Mouse (Mus musculus): ENCODE measurements at regions not wholly inside any gene's neighbourhood (a gene's known extent, or its start where the extent isn't known, plus 50 kb on each side); places are given as distances from the start of the nearest gene placed in this dataset.

DNA sequence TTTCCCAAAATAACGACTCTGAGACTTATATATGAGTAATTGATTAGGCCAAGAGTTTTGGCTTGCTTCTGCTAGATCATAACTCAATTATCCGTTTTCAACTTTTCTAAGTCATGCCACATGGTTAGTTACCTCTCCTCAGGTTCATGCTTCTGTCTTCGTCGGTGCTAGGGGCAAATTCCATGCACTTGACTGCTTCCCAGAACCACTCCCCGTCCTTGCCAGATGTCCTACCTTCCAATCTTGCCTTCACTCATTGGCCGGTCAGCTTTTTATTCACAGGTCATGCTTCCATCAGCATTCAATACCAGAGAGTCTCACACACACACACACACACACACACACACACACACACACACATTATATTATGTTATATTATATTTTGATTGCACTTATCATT is 66.4 kb upstream of the Arhgap32 start:
- H3K9me3 ChIP-seq (ENCODE audit: control insufficient read depth, low read length): no peaks in the 10 kb centered on the region
- H3K27me3 ChIP-seq (ENCODE audit: control insufficient read depth, insufficient read depth, low read length): no peaks in the 10 kb centered on the region
- no peak overlapping the region for H3K27ac ChIP-seq (replicated peaks)
- H3K4me2 ChIP-seq (replicated peaks; ENCODE audit: low read depth): no peak overlapping the region
- no peaks in the 10 kb centered on the region for H3K36me3 ChIP-seq (ENCODE audit: control insufficient read depth, insufficient read depth, low read length)
- no peak overlapping the region for H3K4me3 ChIP-seq (ENCODE audit: low read depth, low read length)
- 0 out of 2 replicates have a peak, but pooled peaks cover 3% of the 10 kb centered on the region for H3K4me1 ChIP-seq (replicated peaks; ENCODE audit: control insufficient read depth, insufficient read depth)
- DNase-seq (ENCODE audit: low spot score) (no peak), ATAC-seq (ENCODE audit: low FRiP score, low TSS enrichment) (no peak)
- 69% methylated on average over 6 of the region's 6 CpGs for WGBS
- TF ChIP-seq EP300 (optimal IDR thresholded peaks at IDR 0.05) (no peak), CTCF (IDR thresholded peaks at IDR 0.05; ENCODE audit: low read depth) (no peak)
- H3K9ac ChIP-seq (ENCODE audit: low read length): no peak overlapping the region

DNA sequence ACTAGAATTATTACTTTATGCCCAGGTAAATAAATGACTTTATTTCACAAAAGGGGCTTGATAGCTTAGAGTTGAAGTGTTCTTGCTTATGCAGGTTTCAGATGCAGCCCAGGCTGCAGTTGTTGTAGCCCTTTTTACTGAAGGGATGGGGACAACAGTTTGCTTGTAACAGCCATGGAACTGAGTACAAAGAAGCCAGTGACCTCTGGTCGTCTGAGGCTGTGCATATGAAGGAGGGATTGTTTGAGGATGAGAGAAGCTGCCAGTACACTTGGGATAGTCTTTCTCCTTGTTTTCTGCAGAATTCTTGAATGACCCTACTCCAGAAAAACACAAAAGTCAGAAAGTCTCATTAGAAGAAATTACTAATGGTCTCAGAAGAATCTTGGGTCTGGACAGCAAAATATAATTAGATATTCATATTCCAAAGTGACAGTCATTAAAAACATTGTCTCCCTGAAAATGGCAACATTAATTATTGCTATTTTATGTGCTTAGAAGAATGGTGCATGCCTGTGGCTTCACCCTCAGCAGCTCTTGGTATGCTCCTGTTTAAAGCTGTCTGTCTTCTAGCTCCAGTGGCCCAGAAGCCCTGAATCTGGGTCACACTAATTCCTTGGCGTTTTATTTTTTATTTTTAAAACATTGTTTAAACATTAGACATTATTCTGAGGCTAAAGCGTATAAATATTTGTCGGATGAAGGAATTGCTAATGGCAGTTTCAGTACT is 61.9 kb upstream of the Arhgap32 start:
- TF ChIP-seq EP300 (optimal IDR thresholded peaks at IDR 0.05) (no peak), CTCF (IDR thresholded peaks at IDR 0.05; ENCODE audit: low read depth) (no peak)
- Histone ChIP-seq H3K36me3 (ENCODE audit: control insufficient read depth, insufficient read depth, low read length) (no peaks in the 10 kb centered on the region), H3K9ac (ENCODE audit: low read length) (no peak overlapping the region), H3K9me3 (ENCODE audit: control insufficient read depth, low read length) (no peaks in the 10 kb centered on the region), H3K27ac (replicated peaks) (no peak overlapping the region), H3K4me3 (ENCODE audit: low read depth, low read length) (no peak overlapping the region), H3K4me2 (replicated peaks; ENCODE audit: low read depth) (no peak overlapping the region), H3K4me1 (replicated peaks; ENCODE audit: control insufficient read depth, insufficient read depth) (0 out of 2 replicates have a peak, but pooled peaks cover 3% of the 10 kb centered on the region), H3K27me3 (ENCODE audit: control insufficient read depth, insufficient read depth, low read length) (no peaks in the 10 kb centered on the region)
- ATAC-seq (ENCODE audit: low FRiP score, low TSS enrichment) (no peak), DNase-seq (ENCODE audit: low spot score) (no peak)
- WGBS: 37% methylated on average over 4 of the region's 4 CpGs

DNA sequence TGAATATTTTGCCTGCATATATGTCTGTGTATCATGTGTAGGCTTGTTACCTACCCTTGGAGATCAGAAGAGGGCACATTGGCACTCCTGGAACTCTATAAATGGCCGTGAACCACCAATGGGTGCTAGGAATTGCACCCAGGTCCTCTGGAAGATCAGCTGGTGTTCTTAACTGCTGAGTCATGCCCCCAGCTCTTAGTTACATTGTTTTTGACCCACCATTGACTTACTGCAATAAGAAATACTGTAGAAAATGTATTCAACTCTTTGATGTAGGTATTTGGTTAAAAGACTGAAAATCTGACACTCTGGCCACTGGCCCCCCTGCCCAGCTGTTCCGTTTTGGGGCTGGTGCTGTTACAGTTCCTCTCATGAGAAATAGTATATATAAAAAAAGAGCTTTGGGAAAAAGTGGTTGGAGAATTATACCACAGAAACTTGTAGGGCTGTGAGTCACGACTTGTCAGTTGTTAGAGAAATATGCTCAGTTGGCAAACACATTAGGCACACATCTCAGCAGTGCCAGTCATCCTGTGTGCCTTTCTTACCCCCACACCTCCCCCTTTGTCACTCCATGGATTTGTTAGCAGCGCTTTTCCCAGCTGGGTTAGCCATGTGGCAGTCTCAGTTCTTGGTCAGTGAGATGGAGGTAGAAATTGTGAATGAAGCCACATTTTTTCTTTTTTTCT is 58.4 kb upstream of the Arhgap32 start:
- H3K9ac ChIP-seq (ENCODE audit: low read length): no peak overlapping the region; the same call in 1 of the 2 replicates
- H3K9me3 ChIP-seq (ENCODE audit: control insufficient read depth, low read length): no peaks in the 10 kb centered on the region
- no peaks in the 10 kb centered on the region for H3K36me3 ChIP-seq (ENCODE audit: control insufficient read depth, insufficient read depth, low read length)
- no peak overlapping the region for H3K27ac ChIP-seq (replicated peaks)
- ATAC-seq (ENCODE audit: low FRiP score, low TSS enrichment) (no peak), DNase-seq (ENCODE audit: low spot score) (no peak)
- H3K4me1 ChIP-seq (replicated peaks; ENCODE audit: control insufficient read depth, insufficient read depth): no peaks in the 10 kb centered on the region
- 59% methylated on average over 4 of the region's 4 CpGs for WGBS
- TF ChIP-seq EP300 (optimal IDR thresholded peaks at IDR 0.05) (no peak), CTCF (IDR thresholded peaks at IDR 0.05; ENCODE audit: low read depth) (no peak)
- no peaks in the 10 kb centered on the region for H3K27me3 ChIP-seq (ENCODE audit: control insufficient read depth, insufficient read depth, low read length)
- H3K4me3 ChIP-seq (ENCODE audit: low read depth, low read length): no peak overlapping the region
- H3K4me2 ChIP-seq (replicated peaks; ENCODE audit: low read depth): no peak overlapping the region

- H3K36me3 ChIP-seq (ENCODE audit: control insufficient read depth, insufficient read depth, low read length): no peaks in the 10 kb centered on the region
- H3K9ac ChIP-seq (ENCODE audit: low read length): no peak overlapping the region
- no peak overlapping the region for H3K27ac ChIP-seq (replicated peaks)
- H3K4me1 ChIP-seq (replicated peaks; ENCODE audit: control insufficient read depth, insufficient read depth): no peaks in the 10 kb centered on the region
- ATAC-seq (ENCODE audit: low FRiP score, low TSS enrichment) (no peak), DNase-seq (ENCODE audit: low spot score) (no peak)
- H3K4me3 ChIP-seq (ENCODE audit: low read depth, low read length): no peak overlapping the region
- TF ChIP-seq EP300 (optimal IDR thresholded peaks at IDR 0.05) (no peak), CTCF (IDR thresholded peaks at IDR 0.05; ENCODE audit: low read depth) (no peak)
- no peaks in the 10 kb centered on the region for H3K9me3 ChIP-seq (ENCODE audit: control insufficient read depth, low read length)
- no peaks in the 10 kb centered on the region for H3K27me3 ChIP-seq (ENCODE audit: control insufficient read depth, insufficient read depth, low read length)
- H3K4me2 ChIP-seq (replicated peaks; ENCODE audit: low read depth): no peak overlapping the region
- 78% methylated on average over 4 of the region's 4 CpGs for WGBS
Measured at GRCm38 (mm10) chr9:32062740-32063139, 53.2 kb upstream of the Arhgap32 start.

GRCm38 (mm10) chr9:32063541-32063940 is 52.4 kb upstream of the Arhgap32 start:
- Histone ChIP-seq H3K9ac (ENCODE audit: low read length) (no peak overlapping the region), H3K4me1 (replicated peaks; ENCODE audit: control insufficient read depth, insufficient read depth) (no peaks in the 10 kb centered on the region), H3K4me2 (replicated peaks; ENCODE audit: low read depth) (no peak overlapping the region), H3K27ac (replicated peaks) (peak overlapping the region; percentile 41; the same call in 1 of the 2 replicates), H3K36me3 (ENCODE audit: control insufficient read depth, insufficient read depth, low read length) (no peaks in the 10 kb centered on the region), H3K27me3 (ENCODE audit: control insufficient read depth, insufficient read depth, low read length) (no peaks in the 10 kb centered on the region), H3K4me3 (ENCODE audit: low read depth, low read length) (no peak overlapping the region), H3K9me3 (ENCODE audit: control insufficient read depth, low read length) (no peaks in the 10 kb centered on the region)
- no peak for DNase-seq (ENCODE audit: low spot score)
- TF ChIP-seq EP300 (optimal IDR thresholded peaks at IDR 0.05): no peak
- no peak for TF ChIP-seq CTCF (IDR thresholded peaks at IDR 0.05; ENCODE audit: low read depth)
- ATAC-seq (ENCODE audit: low FRiP score, low TSS enrichment): no peak
- WGBS: 61% methylated on average over 6 of the region's 6 CpGs

DNA sequence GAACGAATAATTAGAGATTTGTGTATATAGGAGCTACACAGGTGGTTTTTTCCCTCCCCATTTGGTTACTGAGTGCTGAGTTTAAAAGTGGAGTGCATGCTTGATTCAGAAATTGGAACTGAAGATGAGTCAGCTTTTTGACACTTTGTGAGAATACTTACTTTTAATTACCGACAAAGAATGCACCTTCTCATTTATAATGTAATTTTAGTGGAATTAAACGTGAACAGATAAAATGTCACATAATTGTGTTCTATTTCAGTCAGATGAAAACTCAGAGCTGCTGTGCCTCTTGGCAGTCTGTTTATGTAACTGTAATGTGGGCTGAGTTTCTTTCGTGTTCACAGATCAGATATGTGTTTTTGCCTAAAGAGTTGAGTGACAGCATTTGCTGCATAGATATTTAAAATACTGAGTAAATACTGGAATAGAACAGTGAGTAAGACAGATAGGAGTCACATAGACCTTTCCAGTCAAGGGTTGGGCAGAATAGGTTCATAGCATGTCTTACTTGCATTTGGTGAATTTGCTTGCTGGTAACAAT is 51.9 kb upstream of the Arhgap32 start:
- 44% methylated on average over 4 of the region's 4 CpGs for WGBS
- ATAC-seq (ENCODE audit: low FRiP score, low TSS enrichment): no peak
- H3K4me2 ChIP-seq (replicated peaks; ENCODE audit: low read depth): no peak overlapping the region
- no peak for TF ChIP-seq EP300 (optimal IDR thresholded peaks at IDR 0.05)
- TF ChIP-seq CTCF (IDR thresholded peaks at IDR 0.05; ENCODE audit: low read depth): no peak
- H3K9me3 ChIP-seq (ENCODE audit: control insufficient read depth, low read length): no peaks in the 10 kb centered on the region
- no peaks in the 10 kb centered on the region for H3K27me3 ChIP-seq (ENCODE audit: control insufficient read depth, insufficient read depth, low read length)
- H3K9ac ChIP-seq (ENCODE audit: low read length): no peak overlapping the region
- no peak for DNase-seq (ENCODE audit: low spot score)
- H3K27ac ChIP-seq (replicated peaks): peak overlapping the region; percentile 41; the same call in 1 of the 2 replicates
- no peak overlapping the region for H3K4me3 ChIP-seq (ENCODE audit: low read depth, low read length)
- H3K4me1 ChIP-seq (replicated peaks; ENCODE audit: control insufficient read depth, insufficient read depth): no peaks in the 10 kb centered on the region
- no peaks in the 10 kb centered on the region for H3K36me3 ChIP-seq (ENCODE audit: control insufficient read depth, insufficient read depth, low read length)
